23 mouse cellular contexts compared by ENCODE assay signal in the genomic region with DNA sequence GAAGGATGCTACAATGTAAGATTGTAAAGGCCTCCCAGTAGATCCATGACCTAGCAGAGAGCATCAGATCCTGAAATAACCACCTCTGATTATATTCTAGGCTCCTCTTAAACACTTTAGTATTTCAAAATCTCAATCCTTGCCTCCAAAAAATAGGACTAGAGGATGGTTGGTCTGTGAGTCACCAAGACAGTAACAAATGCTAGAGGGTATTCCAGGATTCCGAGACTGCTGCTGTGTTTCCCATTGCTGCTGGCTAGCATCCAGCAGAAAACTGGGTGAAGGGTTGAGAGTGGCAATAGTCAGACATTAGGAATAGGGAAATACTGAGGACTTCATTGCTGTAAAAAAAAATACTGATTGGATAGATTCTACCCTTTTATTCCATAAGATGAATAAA.
DNase-seq lines count a peak whose midpoint lies in the region; ATAC-seq and TF ChIP-seq lines count a peak whose summit lies in the region.
"Had no signal": no experiment of that assay in that cellular context is flagged by ENCODE, and none has a peak within 500 bp of the region (broad histone marks: within the 10 kb centered on the region; RNA-seq: fewer than 3 reads in every experiment).

No protein-coding gene starts in this region.

- TF ChIP-seq EP300 in stomach, postnatal 0 days (optimal IDR thresholded peaks at IDR 0.05): no peak

- ATAC-seq in kidney, embryonic 15.5 days (replicated peaks; ENCODE audit: low FRiP score): no peak
- no peak for ATAC-seq in stomach, postnatal 0 days (ENCODE audit: low FRiP score, low TSS enrichment)
- ATAC-seq: CD4-positive, CD25-positive, alpha-beta regulatory T cell, adult 4 months; forebrain, embryonic 16.5 days; intestine, postnatal 0 days had no signal

- H3K27ac ChIP-seq in kidney, embryonic 15.5 days: no peak overlapping the region
- no peak overlapping the region for H3K27ac ChIP-seq in stomach, postnatal 0 days (replicated peaks)
- H3K27ac ChIP-seq: forebrain, embryonic 10.5 days; heart, embryonic 13.5 days; hindbrain, embryonic 12.5 days; limb, embryonic 13.5 days; liver, embryonic 13.5 days had no signal

- H3K4me2 ChIP-seq in kidney, embryonic 15.5 days: no peak overlapping the region
- H3K4me2 ChIP-seq in stomach, postnatal 0 days (replicated peaks; ENCODE audit: low read depth): no peak overlapping the region
- H3K4me2 ChIP-seq: heart, embryonic 13.5 days; hindbrain, embryonic 12.5 days; limb, embryonic 13.5 days; liver, embryonic 13.5 days had no signal

- no peaks in the 10 kb centered on the region for H3K27me3 ChIP-seq in kidney, embryonic 15.5 days
- no peaks in the 10 kb centered on the region for H3K27me3 ChIP-seq in stomach, postnatal 0 days (ENCODE audit: control insufficient read depth, insufficient read depth, low read length)
- H3K27me3 ChIP-seq: heart, embryonic 13.5 days; limb, embryonic 13.5 days had no signal

- H3K9me3 ChIP-seq in kidney, embryonic 15.5 days (replicated peaks): no peaks in the 10 kb centered on the region
- no peaks in the 10 kb centered on the region for H3K9me3 ChIP-seq in stomach, postnatal 0 days (ENCODE audit: control insufficient read depth, low read length)
- H3K9me3 ChIP-seq: forebrain, embryonic 10.5 days; heart, embryonic 13.5 days; hindbrain, embryonic 12.5 days; limb, embryonic 13.5 days; liver, embryonic 13.5 days had no signal

- 72% methylated on average over 1 of the region's 1 CpGs for WGBS in kidney, embryonic 15.5 days
- 30% methylated on average over 1 of the region's 1 CpGs for WGBS in stomach, postnatal 0 days

- H3K36me3 ChIP-seq in kidney, embryonic 15.5 days: no peaks in the 10 kb centered on the region
- no peaks in the 10 kb centered on the region for H3K36me3 ChIP-seq in stomach, postnatal 0 days (ENCODE audit: control insufficient read depth, insufficient read depth, low read length)
- H3K36me3 ChIP-seq: forebrain, embryonic 10.5 days; heart, embryonic 13.5 days; hindbrain, embryonic 12.5 days; limb, embryonic 13.5 days; liver, embryonic 13.5 days had no signal

- no peak overlapping the region for H3K9ac ChIP-seq in kidney, embryonic 15.5 days
- H3K9ac ChIP-seq in stomach, postnatal 0 days (ENCODE audit: low read length): no peak overlapping the region
- H3K9ac ChIP-seq: heart, embryonic 13.5 days; hindbrain, embryonic 12.5 days; limb, embryonic 13.5 days; liver, embryonic 13.5 days had no signal

- no peak overlapping the region for H3K4me3 ChIP-seq in kidney, embryonic 15.5 days (replicated peaks)
- H3K4me3 ChIP-seq in stomach, postnatal 0 days (ENCODE audit: low read depth, low read length): no peak overlapping the region
- H3K4me3 ChIP-seq: forebrain, embryonic 10.5 days; heart, embryonic 13.5 days; hindbrain, embryonic 12.5 days; limb, embryonic 13.5 days; liver, embryonic 13.5 days had no signal

- DNase-seq in adrenal gland, adult 2 months: peak; percentile 33
- no peak for DNase-seq in adrenal gland, adult 18-20 months (ENCODE audit: low spot score in 2 of 2)
- DNase-seq in kidney, postnatal 14 days: peak; percentile 35
- DNase-seq in lung, postnatal 14 days: peak; percentile 43
- no peak for DNase-seq in lung, postnatal 25 days (ENCODE audit: low spot score)
- no peak for DNase-seq in stomach, postnatal 0 days (ENCODE audit: low spot score)
- DNase-seq in retina, postnatal 1 day: no peak
- DNase-seq: cerebellum, postnatal 14 days; gastrocnemius, postnatal 25 days; kidney, postnatal 10 days; liver, embryonic 13.5 days; lung, postnatal 4 days; midbrain, embryonic 14.5 days; right cerebral cortex, postnatal 25 days; spleen, adult 18-20 months had no signal

- no peaks in the 10 kb centered on the region for H3K4me1 ChIP-seq in kidney, embryonic 15.5 days
- H3K4me1 ChIP-seq in stomach, postnatal 0 days (replicated peaks; ENCODE audit: control insufficient read depth, insufficient read depth): no peaks in the 10 kb centered on the region
- H3K4me1 ChIP-seq: limb, embryonic 13.5 days; liver, embryonic 13.5 days had no signal

- TF ChIP-seq CTCF in stomach, postnatal 0 days (IDR thresholded peaks at IDR 0.05; ENCODE audit: low read depth): no peak

Comparison
In these comparisons a context has a peak if more than half of its experiments do, and no peak if none do; other contexts are left out.
1. DNase-seq: peak in adrenal gland, adult 2 months (single experiment), kidney, postnatal 14 days (single experiment) and lung, postnatal 14 days (single experiment); none in adrenal gland, adult 18-20 months (0 of 2), lung, postnatal 25 days (single experiment), stomach, postnatal 0 days (single experiment) and retina, postnatal 1 day (single experiment).